Mouse (Mus musculus): Measurements from ENCODE around the gene Gm20547. TPM values are rescaled to one million over a fixed set of nuclear protein-coding genes. Genes with fewer than 3 reads are reported as not detected.
A peak's percentile ranks its signal among the peaks of the same experiment; 100 is the strongest.

Gm20547 gene
- polyA plus RNA-seq, 1 experiment from 2014 or later = not detected

GRCm38 (mm10) chr17:34897373-34898159, 15.7 kb upstream of the Gm20547 start:
- no peak for TF ChIP-seq CTCF (IDR thresholded peaks at IDR 0.05)
- ATAC-seq = no peak
- no peaks in the 10 kb centered on the region for H3K27me3 ChIP-seq
- in situ Hi-C loops (cut with MboI; ENCODE audit: low pct_unique_long_range_greater_than_20kb) = no loop called here
- no peak for DNase-seq (ENCODE audit: low read depth, low spot score)
- CTCF ChIA-PET = interaction anchor here (1.4 kb wide), 1 partner anchor 26 kb away, joined by 3 read pairs; no protein-coding TSS in a partner anchor
- POLR2A ChIA-PET = interaction anchor here (0.5 to 0.7 kb wide), 4 partner anchors 16 to 318 kb away, joined by 3 to 12 read pairs (median 4); partner anchors contain the start of gene Gm20547

DNA sequence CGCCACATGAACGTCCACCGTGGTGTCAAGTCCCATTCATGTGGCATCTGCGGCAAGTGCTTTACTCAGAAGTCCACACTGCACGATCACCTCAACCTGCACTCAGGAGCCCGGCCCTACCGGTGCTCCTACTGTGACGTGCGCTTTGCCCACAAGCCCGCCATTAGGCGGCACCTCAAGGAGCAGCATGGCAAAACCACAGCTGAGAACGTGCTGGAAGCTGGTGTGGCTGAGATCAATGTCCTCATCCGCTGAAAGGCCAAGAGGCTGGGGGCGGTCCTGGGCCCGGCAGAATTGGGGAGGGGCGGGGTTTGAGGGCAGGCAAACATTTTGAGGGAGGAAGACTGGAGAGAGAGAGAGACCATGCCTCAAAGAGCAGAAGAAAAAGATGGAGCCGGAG, 14.5 kb upstream of the Gm20547 start:
- no peaks in the 10 kb centered on the region for H3K27me3 ChIP-seq
- in situ Hi-C loops (cut with MboI; ENCODE audit: low pct_unique_long_range_greater_than_20kb) = no loop called here
- DNase-seq (ENCODE audit: low read depth, low spot score) = no peak
- no peak for TF ChIP-seq CTCF (IDR thresholded peaks at IDR 0.05)
- POLR2A ChIA-PET = no interaction called here
- no peak for ATAC-seq
- CTCF ChIA-PET = interaction anchor here (1.4 kb wide), 1 partner anchor 28 kb away, joined by 3 read pairs; no protein-coding TSS in a partner anchor

DNA sequence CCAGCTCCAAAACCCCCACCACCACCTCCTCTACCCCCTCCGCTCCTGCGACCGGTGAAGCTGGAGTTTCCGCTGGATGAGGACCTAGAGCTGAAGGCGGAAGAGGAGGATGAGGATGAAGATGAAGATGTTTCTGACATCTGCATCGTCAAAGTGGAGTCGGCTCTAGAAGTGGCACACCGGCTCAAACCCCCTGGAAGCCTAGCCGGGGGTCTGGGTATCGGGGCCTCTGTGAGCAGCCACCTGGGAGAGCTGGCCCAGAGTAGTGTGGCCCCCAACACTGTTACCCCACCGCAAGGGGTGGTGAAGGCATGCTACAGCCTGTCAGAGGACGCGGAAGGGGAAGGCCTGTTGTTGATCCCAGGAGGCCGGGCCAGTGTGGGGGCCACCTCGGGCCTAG, 13.9 kb upstream of the Gm20547 start:
- ChIA-PET CTCF (interaction anchor here (1.1 kb wide), 1 partner anchor 40 kb away, joined by 5 read pairs; no protein-coding TSS in a partner anchor), POLR2A (no interaction called here)
- in situ Hi-C loops (cut with MboI; ENCODE audit: low pct_unique_long_range_greater_than_20kb) = no loop called here
- no peak for DNase-seq (ENCODE audit: low read depth, low spot score)
- H3K27me3 ChIP-seq = no peaks in the 10 kb centered on the region
- ATAC-seq = no peak
- no peak for TF ChIP-seq CTCF (IDR thresholded peaks at IDR 0.05)

- in situ Hi-C loops (cut with MboI; ENCODE audit: low pct_unique_long_range_greater_than_20kb) = loop anchor here (5.0 kb wide), 1 partner anchor 38 kb away; no protein-coding TSS in a partner anchor
- ATAC-seq (no peak), DNase-seq (ENCODE audit: low read depth, low spot score) (no peak)
- TF ChIP-seq CTCF (IDR thresholded peaks at IDR 0.05) = no peak
- no peaks in the 10 kb centered on the region for H3K27me3 ChIP-seq
- ChIA-PET POLR2A (no interaction called here), CTCF (interaction anchor here (1.1 kb wide), 1 partner anchor 39 kb away, joined by 5 read pairs; no protein-coding TSS in a partner anchor)
Observed at GRCm38 (mm10) chr17:34894801-34895530, 13.1 kb upstream of the Gm20547 start.

- CTCF ChIA-PET = interaction anchor here (1.7 kb wide), 1 partner anchor 38 kb away, joined by 5 read pairs; no protein-coding TSS in a partner anchor
- DNase-seq (ENCODE audit: low read depth, low spot score) = peak; percentile 75
- in situ Hi-C loops (cut with MboI; ENCODE audit: low pct_unique_long_range_greater_than_20kb) = loop anchor here (5.0 kb wide), 1 partner anchor 37 kb away; no protein-coding TSS in a partner anchor
- POLR2A ChIA-PET = interaction anchor here (0.9 kb wide), 1 partner anchor 10 kb away, joined by 4 read pairs; no protein-coding TSS in a partner anchor
- no peaks in the 10 kb centered on the region for H3K27me3 ChIP-seq
- TF ChIP-seq CTCF (IDR thresholded peaks at IDR 0.05) = no peak
- peak; percentile 40 for ATAC-seq
Observed at GRCm38 (mm10) chr17:34894074-34894597, 12.3 kb upstream of the Gm20547 start.

- no peaks in the 10 kb centered on the region for H3K27me3 ChIP-seq
- in situ Hi-C loops (cut with MboI; ENCODE audit: low pct_unique_long_range_greater_than_20kb) = loop anchor here (5.0 kb wide), 1 partner anchor 36 kb away; no protein-coding TSS in a partner anchor
- DNase-seq (ENCODE audit: low read depth, low spot score) (no peak), ATAC-seq (no peak)
- ChIA-PET POLR2A (interaction anchor here (0.9 kb wide), 1 partner anchor 9 kb away, joined by 4 read pairs; no protein-coding TSS in a partner anchor), CTCF (interaction anchor here (1.7 kb wide), 1 partner anchor 37 kb away, joined by 5 read pairs; no protein-coding TSS in a partner anchor)
- TF ChIP-seq CTCF (IDR thresholded peaks at IDR 0.05) = no peak
Observed at GRCm38 (mm10) chr17:34893072-34893824, 11.4 kb upstream of the Gm20547 start.

DNA sequence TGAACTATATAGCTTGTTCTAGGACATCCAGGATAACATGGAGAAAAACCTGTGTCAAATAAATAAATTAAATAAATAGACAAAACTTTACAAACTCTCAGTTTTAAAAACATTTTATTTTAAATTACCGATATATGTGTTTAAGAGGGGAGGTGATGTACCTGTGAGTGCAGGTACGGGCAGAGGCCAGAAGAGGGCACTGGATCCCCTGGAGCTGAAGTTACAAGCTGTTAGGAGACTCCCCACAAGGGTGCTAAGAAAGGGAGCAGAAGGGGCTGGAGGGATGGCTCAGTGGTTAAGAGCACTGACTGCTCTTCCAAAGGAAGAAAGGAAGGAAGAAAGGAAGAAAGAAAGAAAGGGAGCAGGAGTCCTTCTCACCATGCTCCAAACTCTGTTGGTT, 9.5 kb upstream of the Gm20547 start:
- in situ Hi-C loops (cut with MboI; ENCODE audit: low pct_unique_long_range_greater_than_20kb) = loop anchor here (5.0 kb wide), 1 partner anchor 34 kb away; no protein-coding TSS in a partner anchor
- ChIA-PET CTCF (interaction anchor here (0.9 kb wide), 1 partner anchor 35 kb away, joined by 4 read pairs; no protein-coding TSS in a partner anchor), POLR2A (interaction anchor here (0.6 kb wide), 1 partner anchor 34 kb away, joined by 3 read pairs; no protein-coding TSS in a partner anchor)
- ATAC-seq (no peak), DNase-seq (ENCODE audit: low read depth, low spot score) (no peak)
- no peaks in the 10 kb centered on the region for H3K27me3 ChIP-seq
- TF ChIP-seq CTCF (IDR thresholded peaks at IDR 0.05) = no peak

DNA sequence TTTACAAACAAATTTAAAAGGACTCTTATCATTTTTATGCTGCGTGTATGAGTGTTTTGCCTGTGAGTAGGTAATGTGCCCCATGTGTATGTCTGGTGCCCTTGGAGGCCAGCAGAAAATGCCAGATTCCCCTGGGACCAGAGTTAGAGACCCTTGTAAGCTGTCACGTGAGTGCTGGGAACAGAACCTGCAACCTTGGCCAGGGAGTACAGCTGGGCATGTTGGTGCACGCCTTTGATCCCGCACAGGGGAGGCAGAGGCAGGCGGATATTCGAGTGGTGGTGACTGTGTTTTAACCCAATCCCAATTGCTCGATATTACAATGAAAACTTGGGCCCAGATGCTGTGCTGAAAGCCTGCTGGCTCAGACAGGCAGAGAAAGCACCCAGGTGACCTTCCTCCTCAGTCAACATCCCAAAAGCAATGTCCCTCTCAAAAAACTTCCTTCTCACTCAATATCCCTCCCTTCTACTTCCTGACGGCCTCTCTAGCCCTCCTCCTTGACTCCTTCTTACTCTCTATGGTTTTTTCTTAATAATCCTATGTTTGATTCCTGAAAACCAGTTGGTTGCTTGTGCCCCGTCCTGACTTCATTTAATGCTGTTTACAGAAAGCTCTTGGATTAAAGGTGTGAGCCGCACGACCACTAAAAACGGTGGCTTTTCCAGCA, 8.4 kb upstream of the Gm20547 start:
- CTCF ChIA-PET = no interaction called here
- ATAC-seq = no peak
- POLR2A ChIA-PET = no interaction called here
- no peak for DNase-seq (ENCODE audit: low read depth, low spot score)
- in situ Hi-C loops (cut with MboI; ENCODE audit: low pct_unique_long_range_greater_than_20kb) = loop anchor here (5.0 kb wide), 1 partner anchor 33 kb away; no protein-coding TSS in a partner anchor
- TF ChIP-seq CTCF (IDR thresholded peaks at IDR 0.05) = no peak
- no peaks in the 10 kb centered on the region for H3K27me3 ChIP-seq

- in situ Hi-C loops (cut with MboI; ENCODE audit: low pct_unique_long_range_greater_than_20kb) = no loop called here
- ATAC-seq = no peak
- DNase-seq (ENCODE audit: low read depth, low spot score) = no peak
- no peak for TF ChIP-seq CTCF (IDR thresholded peaks at IDR 0.05)
- ChIA-PET CTCF (no interaction called here), POLR2A (no interaction called here)
- H3K27me3 ChIP-seq = no peaks in the 10 kb centered on the region
Observed at GRCm38 (mm10) chr17:34887942-34888341, 6.1 kb upstream of the Gm20547 start.
